Mouse (Mus musculus) spleen, adult 2 months (tissue): ENCODE results near the gene Capn11. TPM values are rescaled to one million over a fixed set of nuclear protein-coding genes. Genes with fewer than 3 reads are reported as not detected.
A peak's percentile ranks its signal among the peaks of the same experiment; 100 is the strongest.

ENCODE experiments used
- DNase-seq, 2 experiments: peaks; one replicate each; pipeline versions ENCODE4 v3.0.0 to v3.0.0-alpha.2; 2012 to 2021; ENCODE audit warnings: low spot score in 2 of 2, low read depth in 1 of 2
- H3K27ac ChIP-seq: fragments of 200-500 bp; 2 replicates; pipeline ENCODE4 v1.5.1; 2012; ENCODE audit warnings: low read length, inconsistent platforms; ENCODE audit not compliant: insufficient read depth
- H3K27me3 ChIP-seq: fragments of 200-500 bp; 2 replicates; pipeline ENCODE4 v1.6.1; 2012; ENCODE audit warnings: mild to moderate bottlenecking, moderate library complexity, low read length, inconsistent platforms; ENCODE audit not compliant: control insufficient read depth, insufficient read depth
- H3K36me3 ChIP-seq: fragments of 200-500 bp; 2 replicates; pipeline ENCODE4 v1.6.1; 2012; ENCODE audit warnings: mild to moderate bottlenecking, low read length, inconsistent platforms; ENCODE audit not compliant: control insufficient read depth, insufficient read depth
- H3K4me1 ChIP-seq: fragments of 200-500 bp; 2 replicates; pipeline ENCODE4 v1.6.1; 2011; ENCODE audit warnings: inconsistent platforms; ENCODE audit not compliant: control insufficient read depth, insufficient read depth, insufficient read length
- H3K4me3 ChIP-seq: fragments of 200-500 bp; 2 replicates; pipeline ENCODE4 v1.5.1; 2011; ENCODE audit warnings: mild to moderate bottlenecking, inconsistent platforms; ENCODE audit not compliant: insufficient read depth, insufficient read length; ENCODE audit errors: extremely low read depth
- CTCF ChIP-seq: fragments of 200-500 bp; IDR thresholded peaks from 2 replicates; pipeline ENCODE4 v1.5.1; 2011; ENCODE audit warnings: mild to moderate bottlenecking, inconsistent platforms; ENCODE audit not compliant: insufficient read depth, insufficient read length, insufficient replicate concordance; ENCODE audit errors: extremely low read depth
- POLR2A ChIP-seq: fragments of 200-500 bp; IDR thresholded peaks from 2 replicates; pipeline ENCODE4 v1.6.1; 2011; ENCODE audit warnings: low read depth, low read length, inconsistent platforms
- WGBS: fragments of 180-500 bp; shearing (Covaris S2); methylation state at CpG from one replicate; pipeline ENCODE4 v1.1.7; 2018; 5-methylcytosine and 5-hydroxymethylcytosine counted together
- polyA plus RNA-seq: library from polyadenylated mRNA; depleted of rRNA; stranded (reverse); fragments of >200 nt; gene quantifications from 2 replicates; pipeline ENCODE4 v1.2.3, GENCODE M21; 2012

Gene Capn11
- polyA plus RNA-seq, 1 experiment: not detected

DNA sequence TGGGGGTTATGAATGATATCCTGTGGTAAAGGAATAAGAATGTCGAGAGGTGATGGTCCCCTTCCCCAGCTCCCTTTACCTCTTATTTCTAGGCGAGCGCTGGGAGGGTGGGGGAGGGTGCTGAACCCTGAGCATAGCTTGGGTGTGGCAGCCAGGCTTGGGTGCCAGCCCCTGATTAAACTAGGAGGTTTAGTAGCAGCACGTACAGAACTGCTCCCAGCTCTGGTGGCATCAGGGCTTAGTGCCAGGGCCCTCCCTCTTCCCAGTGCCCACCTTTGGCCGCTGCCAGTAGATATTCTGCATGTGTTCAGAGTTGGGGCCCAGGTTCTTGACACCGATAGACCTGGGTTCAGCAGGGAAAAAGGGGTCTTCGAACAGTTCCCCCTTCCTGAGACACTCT lies 5.9 kb downstream of the Capn11 start:
- Histone ChIP-seq H3K27me3 (no peaks in the 10 kb centered on the region), H3K27ac (no peak overlapping the region), H3K36me3 (no peaks in the 10 kb centered on the region), H3K4me3 (no peak overlapping the region), H3K4me1 (no peaks in the 10 kb centered on the region)
- TF ChIP-seq CTCF (no peak), POLR2A (no peak)
- DNase-seq: no peak
- WGBS: 81% methylated on average over 7 of the region's 7 CpGs

DNA sequence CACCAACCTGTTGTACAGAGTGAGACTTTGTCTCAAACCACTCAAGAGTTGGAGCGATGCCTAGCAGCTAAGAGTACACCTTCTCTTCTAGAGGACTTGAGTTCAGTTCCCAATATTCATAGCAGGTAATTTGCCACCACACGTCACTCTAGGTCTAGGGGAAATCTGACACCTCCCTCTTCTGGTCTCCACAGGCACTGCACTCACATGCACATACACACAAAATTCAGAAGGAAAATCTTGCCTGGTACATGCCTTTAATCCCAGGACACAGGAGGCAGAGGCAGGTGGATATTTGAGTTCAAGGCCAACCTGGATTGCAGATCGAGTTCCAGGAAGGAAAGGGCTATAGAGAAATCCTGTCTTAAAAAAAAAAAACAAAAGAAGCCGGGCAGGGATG lies 14.9 kb downstream of the Capn11 start:
- no peak for TF ChIP-seq CTCF
- no peak for TF ChIP-seq POLR2A
- Histone ChIP-seq H3K4me1 (no peaks in the 10 kb centered on the region), H3K36me3 (no peaks in the 10 kb centered on the region), H3K27me3 (no peaks in the 10 kb centered on the region), H3K4me3 (no peak overlapping the region), H3K27ac (no peak overlapping the region)
- WGBS: 88% methylated on average over 4 of the region's 4 CpGs
- no peak for DNase-seq

DNA sequence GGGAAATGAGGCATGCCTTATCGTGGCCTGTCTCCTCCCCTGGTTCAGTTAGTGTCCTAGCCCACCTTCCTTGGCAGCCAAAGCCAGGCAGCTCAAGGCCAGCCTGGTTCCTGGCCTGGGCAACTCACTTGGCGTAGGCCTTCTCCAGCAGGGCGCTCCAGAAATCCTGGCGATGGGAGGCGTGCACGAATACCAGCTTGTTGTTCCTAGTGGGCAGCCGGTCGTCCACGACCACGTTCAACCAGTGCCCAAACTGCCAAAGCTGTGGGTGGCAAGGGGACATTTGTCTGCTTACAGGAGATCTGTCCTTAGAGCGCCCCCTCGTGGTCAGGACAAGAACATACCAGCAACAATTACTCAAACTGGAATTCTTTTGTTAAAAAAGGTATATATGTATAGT lies 16.4 kb downstream of the Capn11 start:
- peak; percentile 59; the same call in 1 of the 2 replicates for TF ChIP-seq CTCF
- TF ChIP-seq POLR2A: no peak
- H3K27me3 ChIP-seq: no peaks in the 10 kb centered on the region
- 25% methylated on average over 12 of the region's 12 CpGs for WGBS
- peak in 1 of 2 experiments; percentile 57 for DNase-seq
- no peak overlapping the region for H3K4me3 ChIP-seq
- no peaks in the 10 kb centered on the region for H3K36me3 ChIP-seq
- H3K27ac ChIP-seq: no peak overlapping the region
- no peaks in the 10 kb centered on the region for H3K4me1 ChIP-seq

DNA sequence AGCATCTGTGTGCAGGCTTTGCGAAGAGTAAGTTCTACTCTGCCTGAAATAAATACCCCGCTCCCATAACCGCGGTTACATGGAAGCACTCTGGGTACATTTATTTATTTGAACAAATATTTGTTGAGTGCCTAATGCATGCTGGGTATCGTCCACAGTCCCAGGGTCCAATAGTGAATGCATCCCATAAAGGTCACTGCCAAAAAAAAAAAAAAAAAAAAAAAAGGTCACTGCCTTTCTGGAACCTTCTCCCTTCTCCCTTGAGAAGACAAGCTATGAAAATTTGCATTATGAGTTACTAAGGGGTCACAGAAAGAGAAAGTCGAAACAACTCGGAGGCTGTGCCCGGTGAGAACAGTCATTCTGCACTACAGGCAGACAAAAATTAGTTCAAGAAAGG lies 17.1 kb downstream of the Capn11 start:
- Histone ChIP-seq H3K4me1 (no peaks in the 10 kb centered on the region), H3K4me3 (no peak overlapping the region), H3K27me3 (no peaks in the 10 kb centered on the region), H3K36me3 (no peaks in the 10 kb centered on the region), H3K27ac (no peak overlapping the region)
- TF ChIP-seq CTCF: no peak
- no peak for DNase-seq
- WGBS: 92% methylated on average over 8 of the region's 8 CpGs

DNA sequence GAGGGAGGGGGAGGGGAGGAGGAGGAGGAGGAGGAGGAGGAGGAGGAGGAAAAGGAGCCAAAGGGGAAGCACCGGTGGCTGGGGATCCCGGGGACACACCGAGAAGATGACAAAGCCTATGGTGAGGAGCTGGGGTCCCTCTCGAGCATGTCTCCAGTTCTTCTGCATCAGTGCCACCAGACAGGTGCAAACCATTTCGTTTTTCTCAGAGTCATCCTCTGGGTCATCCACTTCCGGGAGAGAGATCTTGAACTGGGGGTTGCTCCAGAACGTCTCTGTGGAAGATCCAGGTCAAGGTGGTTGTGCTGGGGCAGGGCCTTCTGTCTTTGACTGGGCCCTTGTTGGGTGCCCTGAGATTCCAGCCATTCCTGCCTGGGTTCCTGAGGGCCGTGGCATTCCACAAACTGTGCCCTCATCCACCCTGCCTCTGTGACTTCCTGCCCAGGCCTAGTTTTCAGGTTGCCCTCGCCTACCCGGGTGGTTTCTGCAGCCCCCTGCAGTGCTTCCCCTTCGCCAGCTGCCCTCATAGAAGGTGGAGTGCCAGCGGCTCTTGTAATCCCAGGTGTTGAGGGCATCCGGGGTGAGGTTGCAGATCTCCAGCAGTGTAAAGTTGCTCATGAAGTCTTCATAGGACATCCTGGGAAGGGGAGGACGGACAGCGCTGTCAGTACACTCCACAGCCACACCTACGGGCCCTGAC lies 20.4 kb downstream of the Capn11 start:
- WGBS: 60% methylated on average over 16 of the region's 16 CpGs
- TF ChIP-seq CTCF: no peak
- no peak for TF ChIP-seq POLR2A
- H3K36me3 ChIP-seq: no peaks in the 10 kb centered on the region
- no peaks in the 10 kb centered on the region for H3K27me3 ChIP-seq
- DNase-seq: no peak
- H3K4me3 ChIP-seq: no peak overlapping the region
- H3K4me1 ChIP-seq: no peaks in the 10 kb centered on the region
- H3K27ac ChIP-seq: no peak overlapping the region

DNA sequence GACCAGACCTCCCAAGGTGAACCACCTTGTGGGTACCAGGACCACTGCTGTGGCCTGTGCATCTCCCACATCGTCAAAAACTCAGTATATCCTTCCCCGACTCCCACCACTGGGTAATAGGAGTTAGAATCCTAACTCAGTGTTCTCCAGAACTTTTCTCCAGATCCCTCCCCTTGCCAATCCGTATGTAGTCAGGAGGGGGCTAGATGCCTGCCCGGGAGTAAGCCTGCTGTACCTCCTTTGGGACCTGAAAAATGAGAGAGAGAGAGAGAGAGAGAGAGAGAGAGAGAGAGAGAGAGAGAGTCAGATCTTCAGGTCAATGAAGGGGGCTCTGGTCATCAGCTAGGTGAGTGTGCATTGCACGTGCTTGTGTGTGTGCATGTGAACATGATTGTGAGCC lies 25.1 kb downstream of the Capn11 start:
- 85% methylated on average over 5 of the region's 5 CpGs for WGBS
- Histone ChIP-seq H3K36me3 (no peaks in the 10 kb centered on the region), H3K4me3 (no peak overlapping the region), H3K27me3 (no peaks in the 10 kb centered on the region), H3K4me1 (peaks cover 7% of the 10 kb centered on the region; the same call in 1 of the 2 replicates), H3K27ac (no peak overlapping the region)
- no peak for TF ChIP-seq POLR2A
- no peak for TF ChIP-seq CTCF
- DNase-seq: no peak

DNA sequence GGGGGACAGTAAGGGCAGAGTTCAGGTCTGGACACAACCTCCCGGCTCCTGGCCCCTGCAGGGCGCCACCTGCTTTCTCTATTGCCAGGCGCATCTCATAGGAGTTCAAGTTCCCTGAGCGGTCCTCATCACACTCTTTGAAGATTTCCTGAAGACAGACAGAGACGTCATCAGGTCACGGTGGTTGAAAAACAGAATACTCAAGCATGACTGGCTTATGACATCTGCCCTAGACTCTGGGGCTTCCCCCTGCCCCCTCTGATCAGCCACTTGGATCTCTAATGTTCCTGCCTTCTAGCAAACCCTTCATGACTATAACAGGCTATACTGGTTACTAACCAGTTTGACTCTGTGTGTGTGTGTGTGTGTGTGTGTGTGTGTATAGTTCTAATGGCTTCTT lies 27.2 kb downstream of the Capn11 start:
- TF ChIP-seq CTCF (no peak), POLR2A (no peak)
- Histone ChIP-seq H3K36me3 (no peaks in the 10 kb centered on the region), H3K27me3 (no peaks in the 10 kb centered on the region), H3K27ac (no peak overlapping the region), H3K4me1 (peaks cover 7% of the 10 kb centered on the region; the same call in 1 of the 2 replicates), H3K4me3 (no peak overlapping the region)
- 36% methylated on average over 6 of the region's 6 CpGs for WGBS
- DNase-seq: peak; percentile 22 to 78
